Mouse (Mus musculus) intestine, embryonic 15.5 days (tissue): ENCODE data around the gene Plpp7. TPM values are rescaled to one million over a fixed set of nuclear protein-coding genes. Genes with fewer than 3 reads are reported as not detected.

ENCODE experiments used
- ATAC-seq: fragments of 200-750 bp; cut with Nextera tagmentation; 2 replicates; pipeline ENCODE4 v1.8.0; 2017; ENCODE audit warnings: moderate TSS enrichment, moderate library complexity
- H3K27ac ChIP-seq: fragments of 300-500 bp; sonication (generic); 2 replicates; pipeline ENCODE4 v1.5.1; 2015; ENCODE audit warnings: mild to moderate bottlenecking, inconsistent platforms
- H3K27me3 ChIP-seq: fragments of 300-500 bp; sonication (generic); replicated peaks from 2 replicates; pipeline ENCODE4 v1.6.1; 2015; ENCODE audit warnings: inconsistent platforms
- H3K36me3 ChIP-seq: fragments of 300-500 bp; sonication (generic); 2 replicates; pipeline ENCODE4 v1.6.1; 2015; ENCODE audit warnings: inconsistent platforms
- H3K4me1 ChIP-seq: fragments of 300-500 bp; sonication (generic); replicated peaks from 2 replicates; pipeline ENCODE4 v1.6.1; 2015; ENCODE audit warnings: inconsistent platforms
- H3K4me2 ChIP-seq: fragments of 300-500 bp; sonication (generic); replicated peaks from 2 replicates; pipeline ENCODE4 v1.6.1; 2015; ENCODE audit warnings: mild to moderate bottlenecking, inconsistent platforms
- H3K4me3 ChIP-seq: fragments of 300-500 bp; sonication (generic); replicated peaks from 2 replicates; pipeline ENCODE4 v1.5.1; 2015; ENCODE audit warnings: inconsistent platforms
- H3K9ac ChIP-seq: fragments of 300-500 bp; sonication (generic); 2 replicates; pipeline ENCODE4 v1.6.1; 2015; ENCODE audit warnings: inconsistent platforms
- H3K9me3 ChIP-seq: fragments of 300-500 bp; sonication (generic); 2 replicates; pipeline ENCODE4 v1.6.1; 2016; ENCODE audit warnings: inconsistent platforms
- WGBS: fragments of 180-500 bp; shearing (Covaris S2); methylation state at CpG from one replicate; pipeline ENCODE4 v1.1.7; 2015; 5-methylcytosine and 5-hydroxymethylcytosine counted together
- polyA plus RNA-seq: library from polyadenylated mRNA; unstranded; fragments of >200 nt; fragmentation: Nextera tagmentation; extraction: Ambion mirVana; gene quantifications from 2 replicates; pipeline ENCODE4 v1.2.1, GENCODE M21; 2015

Plpp7 gene
- polyA plus RNA-seq, 1 experiment from 2014 or later: 4.3 TPM

- no peaks in the 10 kb centered on the region for H3K4me1 ChIP-seq
- no peak for ATAC-seq
- no peak overlapping the region for H3K4me3 ChIP-seq
- H3K27ac ChIP-seq: no peak overlapping the region
- H3K36me3 ChIP-seq: no peaks in the 10 kb centered on the region; the same call in 1 of the 2 replicates
- H3K9me3 ChIP-seq: no peaks in the 10 kb centered on the region
- no peaks in the 10 kb centered on the region for H3K27me3 ChIP-seq
- 55% methylated on average over 2 of the region's 2 CpGs for WGBS
- no peak overlapping the region for H3K4me2 ChIP-seq
- H3K9ac ChIP-seq: no peak overlapping the region
Observed at GRCm38 (mm10) chr2:32112548-32112947, 17.2 kb downstream of the Plpp7 start.

GRCm38 (mm10) chr2:32115851-32116268 is 20.5 kb downstream of the Plpp7 start:
- no peak overlapping the region for H3K4me2 ChIP-seq
- 90% methylated on average over 4 of the region's 4 CpGs for WGBS
- no peaks in the 10 kb centered on the region; the same call in 1 of the 2 replicates for H3K36me3 ChIP-seq
- no peaks in the 10 kb centered on the region for H3K9me3 ChIP-seq
- ATAC-seq: no peak; the same call in 1 of the 2 replicates
- no peaks in the 10 kb centered on the region for H3K4me1 ChIP-seq
- H3K9ac ChIP-seq: no peak overlapping the region
- H3K4me3 ChIP-seq: no peak overlapping the region
- no peak overlapping the region for H3K27ac ChIP-seq
- H3K27me3 ChIP-seq: no peaks in the 10 kb centered on the region

GRCm38 (mm10) chr2:32119802-32120750 is 24.7 kb downstream of the Plpp7 start:
- Histone ChIP-seq H3K27ac (no peak overlapping the region), H3K9ac (no peak overlapping the region), H3K4me1 (no peaks in the 10 kb centered on the region), H3K4me3 (no peak overlapping the region), H3K36me3 (no peaks in the 10 kb centered on the region), H3K9me3 (no peaks in the 10 kb centered on the region), H3K27me3 (no peaks in the 10 kb centered on the region), H3K4me2 (no peak overlapping the region)
- no peak for ATAC-seq
- WGBS: 82% methylated on average over 20 of the region's 20 CpGs

DNA sequence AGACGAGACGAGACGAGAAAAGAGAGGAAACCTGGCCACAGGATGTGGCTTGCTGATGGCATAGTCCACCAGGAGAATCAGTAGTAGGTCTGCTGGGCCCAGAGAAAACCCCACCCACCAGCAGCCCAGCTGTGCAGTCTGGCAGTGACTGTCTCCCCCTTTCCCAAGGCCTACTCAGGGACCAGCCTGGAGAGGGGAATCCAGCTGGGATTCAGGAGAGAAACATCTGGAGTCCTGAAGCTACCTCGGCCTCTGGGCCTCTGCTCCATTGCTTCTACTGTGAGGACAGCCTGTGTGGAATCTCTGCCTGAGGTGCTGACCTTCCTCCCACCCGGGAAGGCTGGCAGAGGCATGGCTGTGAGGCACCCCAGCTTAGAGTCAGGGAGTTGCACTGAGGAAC is 25.8 kb downstream of the Plpp7 start:
- no peak overlapping the region for H3K27ac ChIP-seq
- no peaks in the 10 kb centered on the region for H3K4me1 ChIP-seq
- no peak for ATAC-seq
- no peak overlapping the region for H3K9ac ChIP-seq
- no peaks in the 10 kb centered on the region for H3K36me3 ChIP-seq
- no peaks in the 10 kb centered on the region for H3K27me3 ChIP-seq
- WGBS: 47% methylated on average over 5 of the region's 5 CpGs
- H3K9me3 ChIP-seq: no peaks in the 10 kb centered on the region
- no peak overlapping the region for H3K4me2 ChIP-seq
- H3K4me3 ChIP-seq: no peak overlapping the region

- Histone ChIP-seq H3K4me2 (no peak overlapping the region), H3K27me3 (no peaks in the 10 kb centered on the region), H3K36me3 (no peaks in the 10 kb centered on the region), H3K4me3 (no peak overlapping the region), H3K9me3 (no peaks in the 10 kb centered on the region), H3K27ac (no peak overlapping the region), H3K9ac (no peak overlapping the region), H3K4me1 (no peaks in the 10 kb centered on the region)
- 91% methylated on average over 2 of the region's 2 CpGs for WGBS
- no peak for ATAC-seq
Observed at GRCm38 (mm10) chr2:32121785-32122184, 26.5 kb downstream of the Plpp7 start.

GRCm38 (mm10) chr2:32127653-32128535 is 32.6 kb downstream of the Plpp7 start:
- Histone ChIP-seq H3K27me3 (no peaks in the 10 kb centered on the region), H3K9me3 (no peaks in the 10 kb centered on the region), H3K27ac (no peak overlapping the region), H3K4me3 (no peak overlapping the region), H3K36me3 (no peaks in the 10 kb centered on the region), H3K4me2 (peak overlapping the region; percentile 14), H3K4me1 (peaks cover 15% of the 10 kb centered on the region), H3K9ac (no peak overlapping the region)
- ATAC-seq: peak; percentile 84
- WGBS: 20% methylated on average over 16 of the region's 16 CpGs

DNA sequence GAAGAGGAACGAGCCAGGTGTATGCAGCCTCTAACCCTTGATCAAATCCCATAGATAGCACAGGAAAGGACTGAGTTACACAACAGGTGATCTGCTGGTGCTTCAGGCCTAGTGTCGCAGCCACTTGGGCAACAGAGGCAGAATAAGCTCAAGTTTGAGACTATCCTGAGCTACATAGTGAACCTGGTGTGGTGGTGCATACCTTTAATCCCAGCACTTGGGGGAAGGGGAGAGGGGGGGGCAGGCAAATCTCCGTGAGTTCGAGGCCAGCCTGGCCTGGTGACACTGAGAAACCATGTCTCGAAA is 33.2 kb downstream of the Plpp7 start:
- ATAC-seq: peak; percentile 18; the same call in 1 of the 2 replicates
- Histone ChIP-seq H3K27me3 (no peaks in the 10 kb centered on the region), H3K4me1 (peaks cover 15% of the 10 kb centered on the region), H3K4me3 (no peak overlapping the region), H3K36me3 (no peaks in the 10 kb centered on the region), H3K9me3 (no peaks in the 10 kb centered on the region), H3K4me2 (peak overlapping the region; percentile 14), H3K9ac (no peak overlapping the region), H3K27ac (no peak overlapping the region)
- 84% methylated on average over 5 of the region's 5 CpGs for WGBS

DNA sequence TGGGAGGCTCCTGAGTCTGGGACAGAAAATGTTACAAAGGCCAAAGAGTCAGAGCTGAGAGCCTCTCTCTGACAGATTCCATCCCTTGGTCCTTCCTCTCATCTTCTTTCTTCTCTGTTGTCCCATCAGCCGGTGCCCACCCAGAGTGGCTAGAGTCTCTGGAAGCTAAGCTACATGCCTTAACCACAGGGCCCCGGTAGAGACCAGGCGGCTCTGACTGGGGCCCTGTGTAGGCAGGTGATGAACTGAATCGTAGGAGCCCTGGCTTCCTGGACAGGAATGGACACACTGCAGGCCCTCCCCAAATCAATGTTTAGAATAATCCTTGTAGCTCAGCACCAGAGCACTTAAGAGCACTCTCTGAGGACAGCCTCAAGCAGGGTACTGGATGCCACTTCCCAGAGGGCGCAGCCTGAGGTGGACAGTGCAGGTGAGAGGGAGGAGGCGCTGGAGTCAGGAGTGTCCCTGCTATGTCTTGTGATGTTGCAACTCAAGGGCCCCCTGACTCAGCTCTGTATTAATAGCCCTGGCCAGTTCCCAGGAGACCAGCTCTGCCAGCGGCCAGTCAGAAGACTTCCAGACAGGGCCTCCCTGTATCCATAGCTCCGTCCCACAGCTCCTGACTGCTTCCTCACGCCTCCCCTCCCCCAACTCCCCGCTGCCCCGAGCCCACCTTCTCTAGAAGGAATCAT is 34.2 kb downstream of the Plpp7 start:
- Histone ChIP-seq H3K27ac (no peak overlapping the region), H3K27me3 (no peaks in the 10 kb centered on the region), H3K9me3 (no peaks in the 10 kb centered on the region), H3K36me3 (no peaks in the 10 kb centered on the region), H3K4me3 (no peak overlapping the region), H3K4me2 (no peak overlapping the region), H3K4me1 (peaks cover 15% of the 10 kb centered on the region), H3K9ac (no peak overlapping the region)
- ATAC-seq: no peak
- WGBS: 41% methylated on average over 11 of the region's 11 CpGs

DNA sequence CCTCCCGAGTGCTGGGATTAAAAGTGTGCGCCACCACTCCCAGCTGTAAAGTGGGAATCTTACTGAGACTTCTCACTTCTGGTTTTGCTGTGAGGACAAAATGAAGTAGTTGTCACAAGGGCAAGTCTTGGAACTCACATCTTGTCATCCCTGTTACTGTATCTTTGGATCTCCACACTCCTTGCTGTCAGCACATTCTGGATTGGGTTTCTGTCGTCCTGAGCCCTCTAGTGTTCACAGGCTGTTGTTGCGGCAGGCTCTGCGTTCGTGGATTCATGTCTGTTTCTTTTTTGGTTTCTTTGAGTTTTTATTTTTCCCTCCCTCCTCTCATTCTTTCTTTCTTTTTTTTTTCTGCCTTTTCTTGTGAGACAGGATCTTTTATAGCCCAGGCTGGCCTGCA is 35.1 kb downstream of the Plpp7 start:
- ATAC-seq: no peak
- H3K4me2 ChIP-seq: peak overlapping the region; percentile 3; the same call in 1 of the 2 replicates
- 34% methylated on average over 6 of the region's 6 CpGs for WGBS

GRCm38 (mm10) chr2:32131205-32131834 is 36.0 kb downstream of the Plpp7 start:
- no peak overlapping the region for H3K4me2 ChIP-seq
- no peak overlapping the region for H3K9ac ChIP-seq
- H3K4me3 ChIP-seq: no peak overlapping the region
- peaks cover 15% of the 10 kb centered on the region for H3K4me1 ChIP-seq
- H3K9me3 ChIP-seq: no peaks in the 10 kb centered on the region
- WGBS: 71% methylated on average over 9 of the region's 9 CpGs
- H3K27me3 ChIP-seq: no peaks in the 10 kb centered on the region
- no peaks in the 10 kb centered on the region for H3K36me3 ChIP-seq
- H3K27ac ChIP-seq: no peak overlapping the region
- no peak for ATAC-seq

More for the DNA sequence above, 35.1 kb downstream of the Plpp7 start:
- Histone ChIP-seq H3K27ac (no peak overlapping the region), H3K27me3 (no peaks in the 10 kb centered on the region), H3K4me1 (peaks cover 15% of the 10 kb centered on the region), H3K36me3 (no peaks in the 10 kb centered on the region), H3K4me3 (no peak overlapping the region), H3K9me3 (no peaks in the 10 kb centered on the region), H3K9ac (no peak overlapping the region)

GRCm38 (mm10) chr2:32131866-32132566 is 36.7 kb downstream of the Plpp7 start:
- WGBS: 61% methylated on average over 6 of the region's 6 CpGs
- no peak overlapping the region for H3K27ac ChIP-seq
- no peak for ATAC-seq
- no peak overlapping the region for H3K4me2 ChIP-seq
- no peaks in the 10 kb centered on the region for H3K27me3 ChIP-seq
- H3K4me3 ChIP-seq: no peak overlapping the region
- no peaks in the 10 kb centered on the region for H3K9me3 ChIP-seq
- no peaks in the 10 kb centered on the region for H3K36me3 ChIP-seq
- H3K9ac ChIP-seq: no peak overlapping the region
- H3K4me1 ChIP-seq: peaks cover 15% of the 10 kb centered on the region
